Mouse (Mus musculus) forebrain, embryonic 16.5 days (tissue): ENCODE data around the gene Rnaseh2b. TPM values are rescaled to one million over a fixed set of nuclear protein-coding genes. Genes with fewer than 3 reads are reported as not detected.

Experiments
- ATAC-seq: fragments of 200-750 bp; cut with Nextera tagmentation; 2 replicates; pipeline ENCODE4 v1.8.0; 2017; ENCODE audit warnings: mild to moderate bottlenecking, moderate library complexity
- H3K27ac ChIP-seq: fragments of 300-500 bp; sonication (generic); 2 replicates; pipeline ENCODE4 v1.5.1; 2014; ENCODE audit warnings: low read length, control low read depth
- H3K27me3 ChIP-seq: fragments of 300-500 bp; sonication (generic); replicated peaks from 2 replicates; pipeline ENCODE4 v1.6.1; 2014; ENCODE audit warnings: low read length; ENCODE audit not compliant: control insufficient read depth, insufficient read depth
- H3K36me3 ChIP-seq: fragments of 300-500 bp; sonication (generic); 2 replicates; pipeline ENCODE4 v1.6.1; 2014; ENCODE audit not compliant: control insufficient read depth, insufficient read depth
- H3K4me1 ChIP-seq: fragments of 300-500 bp; sonication (generic); replicated peaks from 2 replicates; pipeline ENCODE4 v1.6.1; 2014; ENCODE audit warnings: low read length; ENCODE audit not compliant: control insufficient read depth, insufficient read depth
- H3K4me2 ChIP-seq: fragments of 300-500 bp; sonication (generic); 2 replicates; pipeline ENCODE4 v1.6.1; 2014; ENCODE audit warnings: mild to moderate bottlenecking, low read length, control low read depth
- H3K4me3 ChIP-seq: fragments of 300-500 bp; sonication (generic); replicated peaks from 2 replicates; pipeline ENCODE4 v1.5.1; 2014; ENCODE audit warnings: mild to moderate bottlenecking, low read length, control low read depth
- H3K9ac ChIP-seq: fragments of 300-500 bp; sonication (generic); replicated peaks from 2 replicates; pipeline ENCODE4 v1.6.1; 2014; ENCODE audit warnings: low read depth, low read length, control low read depth
- H3K9me3 ChIP-seq: fragments of 300-500 bp; sonication (generic); 2 replicates; pipeline ENCODE4 v1.6.1; 2016; ENCODE audit warnings: low read length; ENCODE audit not compliant: control insufficient read depth
- WGBS: fragments of 180-500 bp; shearing (Covaris S2); extraction: QIAGEN DNeasy Blood & Tissue Kit; methylation state at CpG from one replicate; pipeline ENCODE4 v1.1.7; 2014; 5-methylcytosine and 5-hydroxymethylcytosine counted together
- polyA plus RNA-seq: library from polyadenylated mRNA; unstranded; fragments of >200 nt; fragmentation: Nextera tagmentation; extraction: Ambion mirVana; gene quantifications from 2 replicates; pipeline ENCODE4 v1.2.1, GENCODE M21; 2015

Rnaseh2b gene
- polyA plus RNA-seq, 1 experiment from 2014 or later: 47.9 TPM

DNA sequence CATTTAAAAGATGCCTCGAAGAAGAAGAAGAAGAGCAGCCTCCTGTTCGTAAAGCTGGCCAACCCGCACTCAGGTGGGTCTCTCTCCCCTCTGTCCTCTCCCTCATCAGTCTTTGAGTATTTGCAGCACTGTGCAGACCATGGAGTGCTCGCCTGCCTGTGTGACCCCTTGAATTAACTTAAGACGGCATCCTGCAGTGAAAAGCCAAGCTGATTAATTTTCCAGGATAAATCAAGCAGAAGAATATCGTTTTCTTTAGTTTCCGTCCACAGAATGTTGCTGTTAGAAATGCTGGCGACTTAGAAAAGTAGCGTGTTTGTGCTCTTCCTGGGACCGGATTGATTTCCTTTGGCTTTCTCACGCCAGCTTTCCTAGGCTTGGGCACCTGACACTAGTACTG, 54.2 kb downstream of the Rnaseh2b start:
- Histone ChIP-seq H3K4me3 (no peak overlapping the region), H3K27ac (no peak overlapping the region), H3K36me3 (no peaks in the 10 kb centered on the region), H3K9ac (no peak overlapping the region), H3K4me1 (peaks cover 26% of the 10 kb centered on the region), H3K9me3 (no peaks in the 10 kb centered on the region), H3K4me2 (0 out of 2 replicates have a peak overlapping the region, but pooled peaks have one; percentile 17), H3K27me3 (no peaks in the 10 kb centered on the region)
- WGBS: 34% methylated on average over 11 of the region's 11 CpGs
- ATAC-seq: no peak

DNA sequence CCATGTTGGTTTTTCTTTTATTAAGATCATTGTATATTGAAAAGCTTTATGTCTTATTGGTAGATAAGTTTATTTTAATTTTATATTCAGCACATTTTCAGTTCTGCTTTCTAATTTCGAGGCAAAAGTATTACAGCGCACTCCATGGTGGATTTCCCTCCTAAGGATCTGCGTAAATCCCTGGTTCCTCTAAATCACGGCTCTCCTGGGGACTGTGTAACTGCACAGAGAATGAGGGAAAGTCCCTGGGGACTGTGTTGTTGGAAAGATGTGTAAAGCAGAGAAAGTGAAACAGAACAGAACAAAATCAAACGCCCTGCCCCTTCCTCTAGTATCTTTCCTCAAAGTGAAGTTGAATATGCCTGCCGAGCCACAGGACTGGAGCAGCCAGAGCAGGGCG, 54.7 kb downstream of the Rnaseh2b start:
- Histone ChIP-seq H3K9ac (no peak overlapping the region), H3K36me3 (no peaks in the 10 kb centered on the region), H3K9me3 (no peaks in the 10 kb centered on the region), H3K27me3 (no peaks in the 10 kb centered on the region), H3K4me1 (peaks cover 20% of the 10 kb centered on the region), H3K4me2 (no peak overlapping the region), H3K27ac (no peak overlapping the region), H3K4me3 (no peak overlapping the region)
- WGBS: 81% methylated on average over 7 of the region's 7 CpGs
- no peak for ATAC-seq

DNA sequence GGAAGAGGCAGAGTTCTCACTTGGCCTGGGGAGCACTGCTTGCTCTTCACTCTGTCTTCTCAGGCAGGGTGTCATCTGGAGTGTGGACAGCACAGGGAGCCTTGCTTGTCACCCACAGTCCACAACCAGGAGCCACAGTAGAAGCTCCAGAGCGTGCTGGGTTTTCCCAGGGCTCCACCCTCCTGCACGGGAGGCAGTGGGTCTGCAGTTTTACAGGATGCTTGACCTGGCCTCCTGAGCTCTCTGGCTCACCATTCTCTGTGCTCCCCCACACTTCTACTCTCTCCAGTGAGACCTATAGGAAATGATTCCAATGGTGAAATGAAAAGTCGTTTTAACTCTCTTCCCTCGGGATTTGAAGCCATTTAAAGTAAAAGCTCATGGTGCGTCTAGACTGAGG, 57.4 kb downstream of the Rnaseh2b start:
- H3K4me3 ChIP-seq: no peak overlapping the region
- H3K4me2 ChIP-seq: no peak overlapping the region
- no peaks in the 10 kb centered on the region for H3K36me3 ChIP-seq
- H3K27ac ChIP-seq: no peak overlapping the region
- WGBS: 87% methylated on average over 5 of the region's 5 CpGs
- H3K4me1 ChIP-seq: peaks cover 8% of the 10 kb centered on the region; the same call in 1 of the 2 replicates
- no peak for ATAC-seq
- no peaks in the 10 kb centered on the region for H3K27me3 ChIP-seq
- no peak overlapping the region for H3K9ac ChIP-seq
- no peaks in the 10 kb centered on the region for H3K9me3 ChIP-seq

DNA sequence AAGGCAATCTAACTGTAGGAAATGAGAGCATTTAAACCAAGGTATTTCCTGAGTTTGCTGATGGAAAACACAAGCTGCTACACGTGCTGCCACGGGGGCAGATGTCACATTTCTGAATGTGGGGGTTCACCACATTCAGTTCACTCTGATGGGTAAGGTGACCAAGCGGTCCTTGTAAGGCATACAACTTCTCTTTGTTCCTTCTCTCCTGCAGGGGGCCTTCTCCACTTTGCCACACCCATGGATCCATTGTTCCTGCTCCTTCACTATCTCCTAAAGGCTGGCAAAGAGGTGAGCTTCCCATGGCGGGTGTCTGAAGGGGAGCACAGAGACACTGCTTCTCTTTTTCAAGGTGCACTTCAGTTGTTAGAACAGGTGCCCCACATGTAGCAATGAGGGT, 57.8 kb downstream of the Rnaseh2b start:
- H3K9ac ChIP-seq: no peak overlapping the region
- no peaks in the 10 kb centered on the region for H3K9me3 ChIP-seq
- H3K27ac ChIP-seq: no peak overlapping the region
- peaks cover 8% of the 10 kb centered on the region; the same call in 1 of the 2 replicates for H3K4me1 ChIP-seq
- no peak overlapping the region for H3K4me3 ChIP-seq
- ATAC-seq: no peak
- H3K36me3 ChIP-seq: no peaks in the 10 kb centered on the region
- 76% methylated on average over 4 of the region's 4 CpGs for WGBS
- H3K4me2 ChIP-seq: no peak overlapping the region
- H3K27me3 ChIP-seq: no peaks in the 10 kb centered on the region

DNA sequence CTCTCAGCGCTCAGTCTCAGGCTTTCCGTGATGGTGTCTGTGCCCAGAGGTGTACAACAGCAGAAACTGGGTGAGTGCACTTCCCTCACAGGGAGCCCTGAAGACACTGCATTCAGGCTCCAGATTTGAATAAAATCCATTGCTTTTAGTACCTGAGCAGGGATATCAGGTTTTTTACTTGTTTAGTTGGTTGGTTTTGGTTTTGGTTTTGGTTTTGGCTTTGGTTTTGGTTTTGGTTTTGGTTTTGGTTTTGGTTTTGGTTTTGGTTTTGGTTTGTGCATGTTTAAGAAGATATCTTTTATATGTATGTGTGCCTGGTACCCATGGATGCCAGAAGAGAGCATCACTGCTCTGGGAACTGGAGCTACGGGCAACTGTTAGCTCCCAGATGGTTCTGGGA, 58.5 kb downstream of the Rnaseh2b start:
- ATAC-seq: no peak
- H3K4me3 ChIP-seq: no peak overlapping the region
- H3K4me1 ChIP-seq: peaks cover 8% of the 10 kb centered on the region; the same call in 1 of the 2 replicates
- H3K27ac ChIP-seq: no peak overlapping the region
- H3K36me3 ChIP-seq: no peaks in the 10 kb centered on the region
- WGBS: 91% methylated on average over 3 of the region's 3 CpGs
- no peak overlapping the region for H3K4me2 ChIP-seq
- no peaks in the 10 kb centered on the region for H3K9me3 ChIP-seq
- no peaks in the 10 kb centered on the region for H3K27me3 ChIP-seq
- no peak overlapping the region for H3K9ac ChIP-seq

DNA sequence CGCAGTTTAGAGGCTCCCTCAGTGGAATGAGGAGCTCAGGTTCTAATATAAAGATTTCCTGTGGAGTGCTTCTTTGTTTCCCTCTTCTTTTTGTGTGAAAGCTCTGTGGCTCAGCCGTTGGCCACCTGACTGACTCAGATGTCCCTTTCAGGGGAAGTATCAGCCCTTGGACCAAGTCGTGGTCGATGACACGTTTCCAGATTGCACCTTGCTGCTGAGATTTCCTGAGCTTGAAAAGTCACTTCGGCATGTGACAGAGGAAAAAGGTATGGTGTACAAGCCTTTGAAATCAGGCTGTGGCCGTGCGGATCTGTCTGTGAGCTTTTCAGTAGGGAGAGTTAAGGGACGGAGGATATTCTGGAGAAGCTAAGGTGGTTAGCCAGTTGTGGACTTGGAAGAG, 61.0 kb downstream of the Rnaseh2b start:
- 64% methylated on average over 9 of the region's 9 CpGs for whole genome bisulfite sequencing
- Histone ChIP-seq H3K4me3 (no peak overlapping the region), H3K4me1 (no peaks in the 10 kb centered on the region), H3K9me3 (no peaks in the 10 kb centered on the region), H3K4me2 (no peak overlapping the region), H3K27ac (no peak overlapping the region), H3K27me3 (no peaks in the 10 kb centered on the region), H3K9ac (no peak overlapping the region), H3K36me3 (no peaks in the 10 kb centered on the region)
- no peak for ATAC-seq

DNA sequence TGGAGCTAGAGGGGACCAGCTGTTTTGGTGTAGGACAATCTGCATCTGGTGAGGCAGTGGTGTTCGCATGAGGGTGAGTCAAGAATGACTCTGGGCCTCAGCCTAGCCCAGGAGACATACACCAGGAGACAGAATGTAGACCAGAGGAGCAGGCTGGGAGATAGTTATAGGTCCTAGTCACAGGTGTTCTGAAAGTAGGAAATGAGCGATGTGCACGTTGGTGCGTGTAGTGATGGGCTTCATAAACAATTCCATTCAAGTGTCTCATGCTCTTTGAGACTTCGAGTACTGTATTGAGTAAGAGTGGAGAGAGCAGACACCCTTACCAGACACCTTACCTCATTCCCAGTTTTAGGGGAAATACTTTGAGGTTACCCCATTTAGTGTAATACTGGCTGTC, 61.4 kb downstream of the Rnaseh2b start:
- Histone ChIP-seq H3K36me3 (no peaks in the 10 kb centered on the region), H3K9me3 (no peaks in the 10 kb centered on the region), H3K9ac (no peak overlapping the region), H3K4me1 (no peaks in the 10 kb centered on the region), H3K27me3 (no peaks in the 10 kb centered on the region), H3K4me3 (no peak overlapping the region), H3K4me2 (no peak overlapping the region), H3K27ac (no peak overlapping the region)
- 92% methylated on average over 5 of the region's 5 CpGs for WGBS
- ATAC-seq: no peak

DNA sequence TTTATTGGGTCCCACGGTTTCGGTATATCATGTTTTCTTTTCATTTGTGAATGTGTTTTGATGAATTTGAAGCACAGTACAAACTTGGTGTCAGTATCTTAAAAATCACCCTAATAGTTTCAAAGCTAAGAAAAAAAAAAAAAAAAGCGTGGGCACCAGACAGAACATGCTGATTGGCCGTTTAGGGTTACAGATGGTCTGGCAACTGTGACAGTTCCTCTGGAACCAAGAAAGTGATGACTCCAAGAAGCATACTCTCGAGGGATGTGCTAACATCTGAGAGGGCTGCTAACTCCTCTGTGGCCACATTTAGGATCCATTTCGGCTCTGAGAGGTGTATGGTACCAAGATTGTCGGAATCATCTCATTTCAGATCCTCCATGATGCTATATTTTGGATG, 62.8 kb downstream of the Rnaseh2b start:
- Histone ChIP-seq H3K27ac (no peak overlapping the region), H3K4me1 (no peaks in the 10 kb centered on the region), H3K27me3 (no peaks in the 10 kb centered on the region), H3K4me3 (no peak overlapping the region), H3K9me3 (no peaks in the 10 kb centered on the region), H3K9ac (no peak overlapping the region), H3K4me2 (no peak overlapping the region), H3K36me3 (no peaks in the 10 kb centered on the region)
- WGBS: 81% methylated on average over 7 of the region's 7 CpGs
- no peak for ATAC-seq

DNA sequence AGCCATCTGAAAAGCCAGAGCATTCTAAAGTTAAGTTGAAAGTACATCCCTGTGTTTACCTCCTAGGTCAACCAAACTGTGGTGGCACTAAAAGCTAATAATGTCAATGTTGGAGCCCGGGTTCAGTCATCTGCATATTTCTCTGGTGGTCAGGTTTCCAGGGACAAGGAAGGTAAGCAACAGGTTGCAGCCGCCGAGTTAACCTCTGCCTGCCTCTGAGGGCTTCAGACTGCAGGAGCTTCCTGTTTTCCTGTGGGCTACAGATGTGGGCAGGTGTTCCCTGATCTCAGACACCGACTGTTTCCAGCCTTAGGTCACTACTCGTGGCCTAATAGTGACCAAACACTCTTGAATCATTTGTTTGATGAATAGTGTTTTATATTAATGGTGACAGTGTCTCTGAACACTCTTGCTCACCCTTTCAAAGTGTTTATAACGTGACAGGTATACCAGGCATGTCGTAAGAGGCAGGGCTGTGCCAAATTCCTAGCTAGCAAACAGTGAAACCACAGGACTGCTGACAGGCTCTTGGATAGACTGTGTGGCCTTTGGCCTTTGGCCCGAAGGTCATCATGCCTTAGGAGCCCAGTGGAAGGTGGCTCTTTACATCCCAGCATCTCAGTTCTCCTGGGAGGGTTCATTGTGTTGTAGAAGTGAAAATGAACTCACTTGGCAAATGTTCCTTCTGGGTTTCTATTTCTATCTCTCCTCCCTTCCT, 69.0 kb downstream of the Rnaseh2b start:
- Histone ChIP-seq H3K27ac (no peak overlapping the region), H3K36me3 (no peaks in the 10 kb centered on the region; the same call in none of the 2 replicates), H3K4me2 (no peak overlapping the region), H3K4me1 (no peaks in the 10 kb centered on the region), H3K27me3 (no peaks in the 10 kb centered on the region), H3K9me3 (no peaks in the 10 kb centered on the region), H3K4me3 (no peak overlapping the region), H3K9ac (no peak overlapping the region)
- no peak for ATAC-seq
- WGBS: 93% methylated on average over 8 of the region's 8 CpGs

DNA sequence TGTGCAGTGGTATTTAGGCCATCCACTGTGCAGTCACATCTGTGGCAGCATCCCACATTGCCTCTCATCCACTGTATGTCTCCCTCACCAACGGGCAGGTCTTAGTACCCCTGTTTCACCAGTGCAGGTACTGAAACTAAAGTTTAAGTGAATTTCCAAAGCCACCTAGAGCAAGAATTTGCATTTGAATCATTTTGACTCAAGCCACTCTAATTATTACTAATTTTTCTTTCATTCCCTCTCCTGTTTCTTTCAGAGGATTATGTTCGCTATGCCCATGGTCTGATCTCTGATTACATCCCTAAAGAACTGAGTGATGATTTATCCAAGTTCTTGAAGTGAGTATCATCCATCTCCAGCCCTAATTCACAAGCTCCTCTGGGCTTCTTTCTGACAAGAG, 71.4 kb downstream of the Rnaseh2b start:
- Histone ChIP-seq H3K27me3 (no peaks in the 10 kb centered on the region), H3K4me2 (no peak overlapping the region), H3K4me3 (no peak overlapping the region), H3K36me3 (no peaks in the 10 kb centered on the region; the same call in none of the 2 replicates), H3K4me1 (no peaks in the 10 kb centered on the region), H3K9me3 (no peaks in the 10 kb centered on the region), H3K9ac (no peak overlapping the region), H3K27ac (no peak overlapping the region)
- no peak for ATAC-seq
- WGBS: 80% methylated on average over 2 of the region's 2 CpGs
